Mouse (Mus musculus): ENCODE measurements at regions not wholly inside any gene's neighbourhood (a gene's known extent, or its start where the extent isn't known, plus 50 kb on each side); places are given as distances from the start of the nearest gene placed in this dataset.

- no peak for TF ChIP-seq CTCF (IDR thresholded peaks at IDR 0.05; ENCODE audit: borderline replicate concordance, insufficient read depth, low read length)
- TF ChIP-seq POLR2A (IDR thresholded peaks at IDR 0.05; ENCODE audit: low read depth, low read length): no peak
Measured at GRCm38 (mm10) chr2:102967950-102968722, 66.7 kb upstream of the Cd44 start.

Measured in embryonic fibroblast, embryonic 13.5 days (primary cell).